Comparison of ENCODE assay signal across 8 mouse cellular contexts in genomic region chr16:91841026-91841630, GRCm38 (mm10).
DNase-seq lines count a peak whose midpoint lies in the region.

No protein-coding gene starts in this region.

- DNase-seq in heart, adult 11 months = peak; percentile 97
- DNase-seq in heart, postnatal 25 days (ENCODE audit: low spot score) = no peak
- DNase-seq in NIH3T3 (ENCODE audit: low read depth) = peak; percentile 77
- peak; percentile 71 to 75 for DNase-seq in heart, adult 18-20 months
- peak; percentile 41 for DNase-seq in lung, postnatal 14 days
- DNase-seq in frontal cortex, adult 2 months (ENCODE audit: extremely low spot score in 1 of 2, low spot score in 1 of 2) = no peak
- no peak for DNase-seq in kidney, adult 18-20 months
- DNase-seq in T-cell, adult 2 months (ENCODE audit: low spot score) = no peak

- intact Hi-C loops in heart, postnatal 25 days (cut with DNase I) = no loop called here

Comparison
In these comparisons a context has a peak if more than half of its experiments do, and no peak if none do; other contexts are left out.
1. DNase-seq: peak in heart, adult 11 months (single experiment), NIH3T3 (single experiment), heart, adult 18-20 months (2 of 2) and lung, postnatal 14 days (single experiment); none in heart, postnatal 25 days (single experiment), frontal cortex, adult 2 months (0 of 2), kidney, adult 18-20 months (single experiment) and T-cell, adult 2 months (single experiment).